Mouse (Mus musculus) stomach, adult 2 months (tissue): ENCODE data around the gene Tmem140. TPM values are rescaled to one million over a fixed set of nuclear protein-coding genes. Genes with fewer than 3 reads are reported as not detected.

Source experiments
- polyA plus RNA-seq: library from polyadenylated mRNA; depleted of rRNA; stranded (reverse); fragments of >200 nt; gene quantifications from 2 replicates; pipeline ENCODE4 v1.2.3, GENCODE M21; 2012; rRNA removed

The Tmem140 gene
- polyA plus RNA-seq, result 5.8 and 6.6 TPM in 2 replicates

GRCm38 (mm10) chr6:34862791-34863403, at the start of gene Tmem140:
TSS of gene Tmem140 (plus strand) at chr6:34863146.

GRCm38 (mm10) chr6:34877509-34878321, 14.8 kb downstream of the Tmem140 start, which contains the start of gene Cyren:
TSS of gene Cyren (minus strand) at chr6:34878060.

DNA sequence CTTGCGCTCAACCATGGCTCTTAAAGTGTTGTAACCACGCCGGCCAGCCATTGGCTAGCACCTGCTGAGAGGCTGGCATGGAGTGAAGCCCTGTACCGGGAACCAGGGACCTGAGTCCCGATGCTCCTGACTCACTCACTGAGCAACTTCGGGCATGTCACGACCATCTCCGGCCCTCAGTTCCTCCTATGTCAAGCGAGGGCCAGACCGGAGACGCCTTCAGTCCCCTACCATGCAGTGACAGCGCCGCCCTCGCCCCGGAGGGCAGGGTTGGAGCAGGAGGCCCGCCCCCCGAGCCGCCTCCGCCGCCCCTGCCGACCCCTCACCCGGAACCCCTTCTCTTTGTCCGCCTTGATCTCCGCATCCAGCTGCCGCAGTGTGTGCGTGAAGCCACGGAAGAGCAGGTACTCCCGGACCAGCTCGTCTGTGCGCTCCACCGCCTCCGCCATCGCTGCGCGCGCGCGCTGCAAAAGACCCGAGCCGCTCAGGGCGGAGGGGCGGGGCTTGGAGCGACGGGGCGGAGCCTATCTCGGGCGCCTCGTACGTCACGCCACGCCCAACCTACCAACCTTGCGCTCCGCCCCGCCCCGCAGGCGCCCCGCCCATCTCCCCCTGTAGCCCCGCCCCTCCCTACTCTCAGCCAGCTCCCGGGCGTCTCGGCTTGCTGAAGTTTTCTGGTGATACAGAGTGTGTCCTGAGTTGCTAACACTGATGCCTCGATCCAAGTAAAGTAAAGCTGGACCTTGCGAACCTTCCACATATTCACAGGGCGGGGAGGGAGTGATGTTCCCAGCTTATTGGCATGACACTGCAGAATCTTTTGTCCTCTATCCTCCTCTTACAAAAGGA, 47.6 kb downstream of the Tmem140 start, which contains the start of gene Wdr91:
Gene Wdr91 (minus strand): TSS at position 506 of the 849 bp plus-strand sequence.

DNA sequence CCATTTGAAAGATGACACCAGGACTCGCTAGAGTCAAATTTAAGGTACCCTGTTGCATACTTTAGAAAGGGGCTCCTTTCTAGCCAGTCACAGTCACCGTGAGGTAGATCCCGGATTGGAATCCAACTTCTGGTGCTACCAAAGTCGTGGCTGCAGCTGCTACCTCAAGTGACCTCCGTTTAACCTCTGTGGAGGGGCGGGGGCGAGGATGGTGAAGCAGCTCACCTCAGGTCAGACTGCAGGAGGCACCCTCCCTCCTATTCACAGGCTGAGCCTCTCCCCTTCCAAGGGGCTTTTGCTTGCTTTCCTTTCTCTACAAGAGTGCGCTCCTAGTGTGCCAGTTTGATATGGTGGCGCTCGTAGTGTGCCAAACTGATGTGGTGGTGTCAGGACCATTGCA, 57.0 kb downstream of the Tmem140 start, which contains the start of gene Stra8:
Gene Stra8 (plus strand): TSS at position 208 of the 400 bp plus-strand sequence.

Other genes with a start within 250 kb of the Tmem140 start
- gene Agbl3, start 82.7 kb upstream of the Tmem140 start, polyA plus RNA-seq, result 0.28 and 0.98 TPM in 2 replicates
- 2.3 and 3.5 TPM in 2 replicates for gene Cyren, start 14.9 kb downstream of the Tmem140 start, polyA plus RNA-seq
- 5.1 and 5.8 TPM in 2 replicates for gene Wdr91, start 47.7 kb downstream of the Tmem140 start, polyA plus RNA-seq
- not detected in 2 replicates for gene Stra8, start 57.0 kb downstream of the Tmem140 start, polyA plus RNA-seq
- gene Slc23a4, start 125.3 kb downstream of the Tmem140 start, polyA plus RNA-seq, result 1.1 and 3.4 TPM in 2 replicates